10 mouse cellular contexts compared by ENCODE assay signal in the genomic region with DNA sequence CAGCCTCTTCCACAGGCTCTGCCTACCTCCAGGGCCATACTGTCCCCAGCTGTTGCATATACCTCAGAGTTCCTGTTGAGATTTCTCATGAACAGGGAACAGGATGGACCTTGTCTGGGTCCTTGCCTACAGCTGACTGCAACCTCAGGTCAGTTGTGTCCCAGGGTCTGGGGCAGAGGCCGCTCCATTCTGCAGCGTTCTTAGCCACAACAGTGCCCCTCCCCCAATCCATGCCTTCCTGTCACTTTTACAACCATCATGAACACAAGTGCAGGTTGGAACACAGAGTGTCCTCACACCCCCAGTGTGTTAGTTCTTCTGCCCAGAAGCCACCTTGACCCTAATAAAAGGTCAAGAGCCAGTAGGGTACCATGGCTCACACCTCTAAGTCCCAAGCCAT. TPM values are rescaled to one million over a fixed set of nuclear protein-coding genes. Genes with fewer than 3 reads are reported as not detected.
DNase-seq lines count a peak whose midpoint lies in the region; ATAC-seq lines count a peak whose summit lies in the region.
"Had no signal": no experiment of that assay in that cellular context is flagged by ENCODE, and none has a peak within 500 bp of the region (broad histone marks: within the 10 kb centered on the region; RNA-seq: fewer than 3 reads in every experiment).

No protein-coding gene starts in this region.

- H3K9ac ChIP-seq in hindbrain, embryonic 13.5 days = no peak overlapping the region
- H3K9ac ChIP-seq in hindbrain, embryonic 16.5 days (ENCODE audit: low read depth, low read length) = no peak overlapping the region; the same call in 1 of the 2 replicates
- 0 out of 2 replicates have a peak overlapping the region, but pooled peaks have one; percentile 76 for H3K9ac ChIP-seq in midbrain, embryonic 15.5 days
- H3K9ac ChIP-seq in midbrain, embryonic 11.5 days (ENCODE audit: low read length) = no peak overlapping the region
- H3K9ac ChIP-seq in neural tube, embryonic 13.5 days = peak overlapping the region; percentile 100; the same call in 1 of the 2 replicates

- no peaks in the 10 kb centered on the region for H3K9me3 ChIP-seq in hindbrain, embryonic 13.5 days
- no peaks in the 10 kb centered on the region for H3K9me3 ChIP-seq in hindbrain, embryonic 16.5 days (ENCODE audit: control insufficient read depth, low read length)
- H3K9me3 ChIP-seq in midbrain, embryonic 15.5 days = no peaks in the 10 kb centered on the region
- no peaks in the 10 kb centered on the region for H3K9me3 ChIP-seq in midbrain, embryonic 11.5 days (ENCODE audit: control insufficient read depth, low read length)
- no peaks in the 10 kb centered on the region for H3K9me3 ChIP-seq in neural tube, embryonic 13.5 days

- no peak overlapping the region for H3K4me3 ChIP-seq in hindbrain, embryonic 13.5 days
- no peak overlapping the region for H3K4me3 ChIP-seq in hindbrain, embryonic 16.5 days (ENCODE audit: low read length)
- H3K4me3 ChIP-seq in midbrain, embryonic 15.5 days = peak overlapping the region; percentile 95; the same call in 1 of the 2 replicates
- H3K4me3 ChIP-seq in midbrain, embryonic 11.5 days (ENCODE audit: low read depth, low read length) = no peak overlapping the region
- 0 out of 2 replicates have a peak overlapping the region, but pooled peaks have one; percentile 99 for H3K4me3 ChIP-seq in neural tube, embryonic 13.5 days

- DNase-seq in adrenal gland, adult (ENCODE audit: inconsistent age in 2 of 2, low spot score in 1 of 2) = peak; percentile 35 to 54
- DNase-seq in adrenal gland, adult 2 months = no peak
- no peak for DNase-seq in midbrain, embryonic 11.5 days (ENCODE audit: low spot score, missing footprints)
- no peak for DNase-seq in adrenal gland, adult 18-20 months (ENCODE audit: low spot score in 2 of 2)
- DNase-seq: adrenal gland, postnatal 14 days had no signal

- peak overlapping the region; percentile 91 for H3K4me2 ChIP-seq in hindbrain, embryonic 13.5 days
- H3K4me2 ChIP-seq in hindbrain, embryonic 16.5 days (ENCODE audit: low read length) = no peak overlapping the region
- peak overlapping the region; percentile 97; the same call in 1 of the 2 replicates for H3K4me2 ChIP-seq in midbrain, embryonic 15.5 days
- no peak overlapping the region for H3K4me2 ChIP-seq in midbrain, embryonic 11.5 days
- H3K4me2 ChIP-seq in neural tube, embryonic 13.5 days = peak overlapping the region; percentile 91

- peaks cover 53% of the 10 kb centered on the region for H3K36me3 ChIP-seq in hindbrain, embryonic 13.5 days
- peaks cover 21% of the 10 kb centered on the region for H3K36me3 ChIP-seq in hindbrain, embryonic 16.5 days (ENCODE audit: control insufficient read depth, insufficient read depth, low read length)
- H3K36me3 ChIP-seq in midbrain, embryonic 15.5 days (replicated peaks) = peaks cover 23% of the 10 kb centered on the region
- peaks cover 31% of the 10 kb centered on the region for H3K36me3 ChIP-seq in midbrain, embryonic 11.5 days (ENCODE audit: control insufficient read depth, insufficient read depth, low read length)
- H3K36me3 ChIP-seq in neural tube, embryonic 13.5 days = peaks cover 54% of the 10 kb centered on the region

- H3K27ac ChIP-seq in hindbrain, embryonic 13.5 days = no peak overlapping the region
- no peak overlapping the region for H3K27ac ChIP-seq in hindbrain, embryonic 16.5 days (ENCODE audit: low read depth, low read length)
- no peak overlapping the region for H3K27ac ChIP-seq in midbrain, embryonic 15.5 days
- H3K27ac ChIP-seq in midbrain, embryonic 11.5 days (ENCODE audit: low read depth, low read length) = no peak overlapping the region
- H3K27ac ChIP-seq in neural tube, embryonic 13.5 days (replicated peaks) = no peak overlapping the region

- no peak for ATAC-seq in hindbrain, embryonic 13.5 days (ENCODE audit: low FRiP score)
- ATAC-seq in hindbrain, embryonic 16.5 days = no peak
- ATAC-seq in midbrain, embryonic 15.5 days (replicated peaks) = no peak
- ATAC-seq in midbrain, embryonic 11.5 days (ENCODE audit: low FRiP score) = no peak
- no peak for ATAC-seq in neural tube, embryonic 13.5 days (ENCODE audit: low read depth)

- H3K4me1 ChIP-seq in hindbrain, embryonic 13.5 days (replicated peaks) = peaks cover 28% of the 10 kb centered on the region
- peaks cover 24% of the 10 kb centered on the region for H3K4me1 ChIP-seq in hindbrain, embryonic 16.5 days (ENCODE audit: control insufficient read depth, insufficient read depth, low read depth, low read length)
- H3K4me1 ChIP-seq in midbrain, embryonic 15.5 days = peaks cover 22% of the 10 kb centered on the region
- H3K4me1 ChIP-seq in midbrain, embryonic 11.5 days (ENCODE audit: control insufficient read depth, insufficient read depth, low read length) = peaks cover 24% of the 10 kb centered on the region
- H3K4me1 ChIP-seq in neural tube, embryonic 13.5 days (replicated peaks) = peaks cover 31% of the 10 kb centered on the region

- no peaks in the 10 kb centered on the region for H3K27me3 ChIP-seq in hindbrain, embryonic 13.5 days
- no peaks in the 10 kb centered on the region for H3K27me3 ChIP-seq in hindbrain, embryonic 16.5 days (replicated peaks; ENCODE audit: control insufficient read depth, insufficient read depth, low read length)
- no peaks in the 10 kb centered on the region for H3K27me3 ChIP-seq in midbrain, embryonic 15.5 days (replicated peaks)
- H3K27me3 ChIP-seq in midbrain, embryonic 11.5 days (ENCODE audit: control insufficient read depth, insufficient read depth, low read length) = no peaks in the 10 kb centered on the region
- H3K27me3 ChIP-seq in neural tube, embryonic 13.5 days = no peaks in the 10 kb centered on the region

- 30% methylated on average over 2 of the region's 2 CpGs for WGBS in hindbrain, embryonic 13.5 days
- WGBS in hindbrain, embryonic 16.5 days = 34% methylated on average over 2 of the region's 2 CpGs
- WGBS in midbrain, embryonic 15.5 days = 42% methylated on average over 2 of the region's 2 CpGs
- WGBS in midbrain, embryonic 11.5 days = 30% methylated on average over 2 of the region's 2 CpGs
- WGBS in neural tube, embryonic 13.5 days = 29% methylated on average over 2 of the region's 2 CpGs

RNA-seq across cellular contexts. Expression of a gene that starts 1.3 kb away (rescaled TPM):
- 10 to 100 TPM; 19.2 to 19.5 TPM for total RNA-seq in adrenal gland, adult 2 months (2021)
- polyA plus RNA-seq in adrenal gland, adult 2 months (2012; rRNA removed) = 60.7 and 61.5 TPM in 2 replicates
- 14.8 and 16.5 TPM in 2 replicates for polyA plus RNA-seq in hindbrain, embryonic 13.5 days (2015; fragmentation: Nextera tagmentation; extraction: Ambion mirVana)
- 9.1 and 9.2 TPM in 2 replicates for polyA plus RNA-seq in hindbrain, embryonic 16.5 days (2015; fragmentation: Nextera tagmentation; extraction: Ambion mirVana)
- 18.3 and 18.8 TPM in 2 replicates for polyA plus RNA-seq in midbrain, embryonic 15.5 days (2015; fragmentation: Nextera tagmentation; extraction: Ambion mirVana)
- 11.8 and 12.4 TPM in 2 replicates for polyA plus RNA-seq in midbrain, embryonic 11.5 days (2014; fragmentation: Nextera tagmentation; extraction: Ambion mirVana)
- 15.6 and 16.7 TPM in 2 replicates for polyA plus RNA-seq in neural tube, embryonic 13.5 days (2015; fragmentation: Nextera tagmentation; extraction: Ambion mirVana)
- 10 to 100 TPM; 16.6 to 18.0 TPM for total RNA-seq in adrenal gland, adult 18-20 months (2021)

RNA-seq across cellular contexts. Expression of a gene that starts 10.6 kb away (rescaled TPM):
- 100 to 1,000 TPM; 125 to 146 TPM for total RNA-seq in adrenal gland, adult 2 months (2021)
- 158 and 165 TPM in 2 replicates for polyA plus RNA-seq in adrenal gland, adult 2 months (2012; rRNA removed)
- 230 TPM in 2 replicates for polyA plus RNA-seq in hindbrain, embryonic 13.5 days (2015; fragmentation: Nextera tagmentation; extraction: Ambion mirVana)
- 196 and 207 TPM in 2 replicates for polyA plus RNA-seq in hindbrain, embryonic 16.5 days (2015; fragmentation: Nextera tagmentation; extraction: Ambion mirVana)
- 227 and 250 TPM in 2 replicates for polyA plus RNA-seq in midbrain, embryonic 15.5 days (2015; fragmentation: Nextera tagmentation; extraction: Ambion mirVana)
- polyA plus RNA-seq in midbrain, embryonic 11.5 days (2014; fragmentation: Nextera tagmentation; extraction: Ambion mirVana) = 222 and 252 TPM in 2 replicates
- 238 and 241 TPM in 2 replicates for polyA plus RNA-seq in neural tube, embryonic 13.5 days (2015; fragmentation: Nextera tagmentation; extraction: Ambion mirVana)
- 100 to 1,000 TPM; 137 to 157 TPM for total RNA-seq in adrenal gland, adult 18-20 months (2021)

RNA-seq across cellular contexts. Expression of a gene that starts 17.9 kb away (rescaled TPM):
- total RNA-seq in adrenal gland, adult 2 months (2021) = 1,000 to 10,000 TPM in 1 of 2 experiments, 100 to 1,000 TPM in 1; 714 to 1,027 TPM
- polyA plus RNA-seq in adrenal gland, adult 2 months (2012; rRNA removed) = 2,955 and 2,958 TPM in 2 replicates
- polyA plus RNA-seq in hindbrain, embryonic 13.5 days (2015; fragmentation: Nextera tagmentation; extraction: Ambion mirVana) = 575 and 577 TPM in 2 replicates
- polyA plus RNA-seq in hindbrain, embryonic 16.5 days (2015; fragmentation: Nextera tagmentation; extraction: Ambion mirVana) = 704 and 759 TPM in 2 replicates
- 581 and 629 TPM in 2 replicates for polyA plus RNA-seq in midbrain, embryonic 15.5 days (2015; fragmentation: Nextera tagmentation; extraction: Ambion mirVana)
- 404 and 476 TPM in 2 replicates for polyA plus RNA-seq in midbrain, embryonic 11.5 days (2014; fragmentation: Nextera tagmentation; extraction: Ambion mirVana)
- polyA plus RNA-seq in neural tube, embryonic 13.5 days (2015; fragmentation: Nextera tagmentation; extraction: Ambion mirVana) = 462 and 574 TPM in 2 replicates
- total RNA-seq in adrenal gland, adult 18-20 months (2021) = 1,000 to 10,000 TPM in 1 of 2 experiments, 100 to 1,000 TPM in 1; 797 to 1,071 TPM

RNA-seq across cellular contexts. Expression of a gene that starts 32.5 kb away (rescaled TPM):
- under 1 TPM; 0.14 to 0.45 TPM for total RNA-seq in adrenal gland, adult 2 months (2021)
- 1.5 and 2.6 TPM in 2 replicates for polyA plus RNA-seq in adrenal gland, adult 2 months (2012; rRNA removed)
- polyA plus RNA-seq in hindbrain, embryonic 13.5 days (2015; fragmentation: Nextera tagmentation; extraction: Ambion mirVana) = 1.2 and 1.7 TPM in 2 replicates
- polyA plus RNA-seq in hindbrain, embryonic 16.5 days (2015; fragmentation: Nextera tagmentation; extraction: Ambion mirVana) = 9.3 and 11.0 TPM in 2 replicates
- 6.2 TPM in 2 replicates for polyA plus RNA-seq in midbrain, embryonic 15.5 days (2015; fragmentation: Nextera tagmentation; extraction: Ambion mirVana)
- 0.05 and 0.22 TPM in 2 replicates for polyA plus RNA-seq in midbrain, embryonic 11.5 days (2014; fragmentation: Nextera tagmentation; extraction: Ambion mirVana)
- 1.0 and 1.5 TPM in 2 replicates for polyA plus RNA-seq in neural tube, embryonic 13.5 days (2015; fragmentation: Nextera tagmentation; extraction: Ambion mirVana)
- under 1 TPM; 0.19 to 0.27 TPM for total RNA-seq in adrenal gland, adult 18-20 months (2021)
- total RNA-seq: granulocyte monocyte progenitor cell, adult 5-6 weeks had no signal

RNA-seq across cellular contexts. Expression of a gene that starts 40.5 kb away (rescaled TPM):
- 10 to 100 TPM in 1 of 2 experiments, 1 to 10 TPM in 1; 8.0 to 10.3 TPM for total RNA-seq in adrenal gland, adult 2 months (2021)
- polyA plus RNA-seq in adrenal gland, adult 2 months (2012; rRNA removed) = 35.1 and 41.5 TPM in 2 replicates
- 0.42 and 0.66 TPM in 2 replicates for polyA plus RNA-seq in hindbrain, embryonic 13.5 days (2015; fragmentation: Nextera tagmentation; extraction: Ambion mirVana)
- 1.1 and 1.8 TPM in 2 replicates for polyA plus RNA-seq in hindbrain, embryonic 16.5 days (2015; fragmentation: Nextera tagmentation; extraction: Ambion mirVana)
- 0.67 and 0.79 TPM in 2 replicates for polyA plus RNA-seq in midbrain, embryonic 15.5 days (2015; fragmentation: Nextera tagmentation; extraction: Ambion mirVana)
- 0.11 and 0.31 TPM in 2 replicates for polyA plus RNA-seq in midbrain, embryonic 11.5 days (2014; fragmentation: Nextera tagmentation; extraction: Ambion mirVana)
- polyA plus RNA-seq in neural tube, embryonic 13.5 days (2015; fragmentation: Nextera tagmentation; extraction: Ambion mirVana) = 1.6 and 1.8 TPM in 2 replicates
- total RNA-seq in adrenal gland, adult 18-20 months (2021) = 10 to 100 TPM in 1 of 2 experiments, 1 to 10 TPM in 1; 5.1 to 11.5 TPM
- total RNA-seq: granulocyte monocyte progenitor cell, adult 5-6 weeks had no signal

Comparison
In these comparisons a context has a peak if more than half of its experiments do, and no peak if none do; other contexts are left out.
1. DNase-seq: peak in adrenal gland, adult (2 of 2); none in adrenal gland, adult 2 months (single experiment), midbrain, embryonic 11.5 days (single experiment) and adrenal gland, adult 18-20 months (0 of 2).
2. H3K4me2 ChIP-seq: peak in hindbrain, embryonic 13.5 days (single experiment), midbrain, embryonic 15.5 days (single experiment) and neural tube, embryonic 13.5 days (single experiment); none in hindbrain, embryonic 16.5 days (single experiment) and midbrain, embryonic 11.5 days (single experiment).
3. H3K4me3 ChIP-seq: peak in midbrain, embryonic 15.5 days (single experiment) and neural tube, embryonic 13.5 days (single experiment); none in hindbrain, embryonic 13.5 days (single experiment), hindbrain, embryonic 16.5 days (single experiment) and midbrain, embryonic 11.5 days (single experiment).
4. H3K9ac ChIP-seq: peak in midbrain, embryonic 15.5 days (single experiment) and neural tube, embryonic 13.5 days (single experiment); none in hindbrain, embryonic 13.5 days (single experiment), hindbrain, embryonic 16.5 days (single experiment) and midbrain, embryonic 11.5 days (single experiment).